ENCODE assay signal across 7 mouse cellular contexts in genomic region chr19:6235084-6236052, GRCm38 (mm10). TPM values are rescaled to one million over a fixed set of nuclear protein-coding genes. Genes with fewer than 3 reads are reported as not detected.
A peak's percentile ranks its signal among the peaks of the same experiment; 100 is the strongest.
DNase-seq lines count a peak whose midpoint lies in the region; ATAC-seq lines count a peak whose summit lies in the region.

Gene Ppp2r5b (minus strand): TSS chr19:6235872.

- ATAC-seq in granulocyte monocyte progenitor cell, adult 5-6 weeks (replicated peaks; ENCODE audit: poor library complexity, severe bottlenecking) = peak; percentile 81
- ATAC-seq in midbrain, embryonic 13.5 days = peak; percentile 93

- peak within 1 kb of the TSS; percentile 94 for H3K9ac ChIP-seq in midbrain, embryonic 13.5 days (replicated peaks)

- H3K36me3 ChIP-seq in embryonic facial prominence, embryonic 10.5 days (replicated peaks) = peaks cover 30% of the 10 kb centered on the region
- peaks cover 20% of the 10 kb centered on the region; the same call in 1 of the 2 replicates for H3K36me3 ChIP-seq in limb, embryonic 10.5 days
- peaks cover 32% of the 10 kb centered on the region for H3K36me3 ChIP-seq in midbrain, embryonic 13.5 days

- peak within 1 kb of the TSS; percentile 93 for H3K27ac ChIP-seq in embryonic facial prominence, embryonic 10.5 days (replicated peaks)
- H3K27ac ChIP-seq in limb, embryonic 10.5 days = peak within 1 kb of the TSS; percentile 91
- H3K27ac ChIP-seq in midbrain, embryonic 13.5 days = peak within 1 kb of the TSS; percentile 85

- no peaks in the 10 kb centered on the region for H3K9me3 ChIP-seq in embryonic facial prominence, embryonic 10.5 days
- H3K9me3 ChIP-seq in limb, embryonic 10.5 days (replicated peaks) = no peaks in the 10 kb centered on the region
- no peaks in the 10 kb centered on the region for H3K9me3 ChIP-seq in midbrain, embryonic 13.5 days

- H3K4me3 ChIP-seq in embryonic facial prominence, embryonic 10.5 days = peak within 1 kb of the TSS; percentile 91
- peak within 1 kb of the TSS; percentile 76 for H3K4me3 ChIP-seq in limb, embryonic 10.5 days
- H3K4me3 ChIP-seq in midbrain, embryonic 13.5 days (replicated peaks) = peak within 1 kb of the TSS; percentile 86

- WGBS in embryonic facial prominence, embryonic 10.5 days = 2% methylated on average over 48 of the region's 48 CpGs
- WGBS in limb, embryonic 10.5 days = 3% methylated on average over 48 of the region's 48 CpGs
- WGBS in midbrain, embryonic 13.5 days = 2% methylated on average over 48 of the region's 48 CpGs

- peaks cover 22% of the 10 kb centered on the region for H3K4me1 ChIP-seq in embryonic facial prominence, embryonic 10.5 days
- peaks cover 25% of the 10 kb centered on the region for H3K4me1 ChIP-seq in limb, embryonic 10.5 days
- H3K4me1 ChIP-seq in midbrain, embryonic 13.5 days (replicated peaks) = peaks cover 22% of the 10 kb centered on the region

- H3K27me3 ChIP-seq in embryonic facial prominence, embryonic 10.5 days (replicated peaks; ENCODE audit: low read depth, poor library complexity, severe bottlenecking) = no peaks in the 10 kb centered on the region
- H3K27me3 ChIP-seq in limb, embryonic 10.5 days (ENCODE audit: low read depth, poor library complexity, severe bottlenecking) = no peaks in the 10 kb centered on the region
- no peaks in the 10 kb centered on the region for H3K27me3 ChIP-seq in midbrain, embryonic 13.5 days

- H3K4me2 ChIP-seq in midbrain, embryonic 13.5 days (replicated peaks) = peak within 1 kb of the TSS; percentile 84

- DNase-seq in adrenal gland, postnatal 10 days = peak; percentile 97
- peak; percentile 94 for DNase-seq in embryonic facial prominence, embryonic 10.5 days (ENCODE audit: low spot score)
- peak; percentile 95 for DNase-seq in kidney, adult 11 months
- DNase-seq in limb, embryonic 10.5 days (ENCODE audit: low spot score) = peak; percentile 92
- peak; percentile 96 for DNase-seq in spleen, adult 12 weeks (ENCODE audit: low spot score)

RNA-seq across cellular contexts. Expression of gene Ppp2r5b, which starts in this region (rescaled TPM):
- 10 to 100 TPM; 52.9 to 56.9 TPM for total RNA-seq in adrenal gland, postnatal 10 days (2021)
- 25.5 and 26.3 TPM in 2 replicates for polyA plus RNA-seq in embryonic facial prominence, embryonic 10.5 days (2016; fragmentation: Nextera tagmentation; extraction: Ambion mirVana)
- total RNA-seq in granulocyte monocyte progenitor cell, adult 5-6 weeks (2014; fragmentation: Nextera tagmentation) = 3.0 and 3.1 TPM in 2 replicates
- total RNA-seq in granulocyte monocyte progenitor cell, adult 5-6 weeks (2017) = 1.9 and 3.7 TPM in 2 replicates
- 16.6 and 17.2 TPM in 2 replicates for polyA plus RNA-seq in limb, embryonic 10.5 days (2016; fragmentation: Nextera tagmentation; extraction: Ambion mirVana)
- 78.4 and 84.8 TPM in 2 replicates for polyA plus RNA-seq in midbrain, embryonic 13.5 days (2015; fragmentation: Nextera tagmentation; extraction: Ambion mirVana)

Comparison
In these comparisons a context has a peak if more than half of its experiments do, and no peak if none do; other contexts are left out.
1. Peak in every context shown above with its lines: DNase-seq, ATAC-seq, H3K4me3 ChIP-seq and H3K27ac ChIP-seq.
2. RNA of gene Ppp2r5b (total RNA-seq): 52.9 to 56.9 TPM in adrenal gland, postnatal 10 days; 1.9 to 3.7 TPM in granulocyte monocyte progenitor cell, adult 5-6 weeks; every median in the first group is over 10 times any median in the second.